Mouse (Mus musculus) neutrophil, adult 83 days (primary cell): ENCODE results near the gene Arg1. TPM values are rescaled to one million over a fixed set of nuclear protein-coding genes. Genes with fewer than 3 reads are reported as not detected.

Source experiments
- total RNA-seq, 2 experiments: library from RNA; stranded (reverse); gene quantifications; one replicate each; pipeline ENCODE4 v1.2.4; 2023

Arg1 gene
- total RNA-seq: under 1 TPM in 1 of 2 experiments, not detected in 1; 0.22 TPM

GRCm38 (mm10) chr10:24926962-24927720 lies at the start of gene Arg1:
Gene Arg1, minus strand, starts transcription at chr10:24927484.

DNA sequence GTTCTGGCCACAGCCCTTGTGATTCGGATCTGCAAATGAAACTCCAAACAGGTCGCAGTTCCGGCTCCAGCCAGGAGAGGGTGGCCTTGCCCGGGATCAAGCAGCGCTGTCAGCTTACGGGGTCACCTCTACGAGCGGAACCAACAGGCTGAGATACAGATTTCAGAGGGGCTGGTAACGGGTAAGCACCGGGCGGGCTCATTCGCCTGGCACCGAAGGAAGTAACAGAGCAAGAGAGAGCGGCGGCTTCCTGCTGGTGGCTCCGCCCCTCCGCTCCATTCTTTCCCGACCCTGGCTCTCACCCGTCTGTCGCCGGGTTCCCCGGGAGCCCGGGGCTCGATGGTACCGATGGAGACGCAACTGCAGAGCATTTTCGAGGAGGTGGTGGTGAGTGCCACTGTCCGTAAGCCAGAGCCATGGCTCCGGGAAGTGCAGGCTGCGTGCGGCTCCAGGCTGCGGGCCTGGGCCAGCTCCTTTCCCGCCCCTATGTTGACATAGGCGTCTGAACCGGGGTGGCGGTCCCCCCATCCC lies 57.5 kb downstream of the Arg1 start, which contains the start of gene Med23:
Med23 (plus strand) TSS at position 227 of the 531 bp plus-strand sequence.

Other genes starting within 250 kb of the Arg1 start
- under 1 TPM; 0.44 to 0.48 TPM for gene Enpp1, start 215.3 kb downstream of the Arg1 start, total RNA-seq
- under 1 TPM; 0.35 to 0.46 TPM for gene Enpp3, start 84.7 kb downstream of the Arg1 start, total RNA-seq
- gene Med23, start 57.5 kb downstream of the Arg1 start, total RNA-seq: 10 to 100 TPM; 18.2 to 22.1 TPM